Mouse (Mus musculus): ENCODE data around the gene Csmd2. TPM values are rescaled to one million over a fixed set of nuclear protein-coding genes. Genes with fewer than 3 reads are reported as not detected.
A peak's percentile ranks its signal among the peaks of the same experiment; 100 is the strongest.

Csmd2 gene
- polyA plus RNA-seq, 2 experiments = 0.22 to 0.33 TPM

- 73% methylated on average over 8 of the region's 8 CpGs for WGBS
- no peak for TF ChIP-seq POLR2A (IDR thresholded peaks at IDR 0.05; ENCODE audit: borderline replicate concordance, extremely low read depth, insufficient read depth, insufficient read length)
- ATAC-seq (ENCODE audit: low FRiP score, low read depth) (no peak), DNase-seq (ENCODE audit: low spot score) (no peak)
- Histone ChIP-seq H3K9ac (ENCODE audit: low read depth, low read length, severe bottlenecking) (no peak overlapping the region), H3K36me3 (ENCODE audit: control insufficient read depth, insufficient read depth, low read length) (no peaks in the 10 kb centered on the region), H3K9me3 (ENCODE audit: control insufficient read depth, low read length) (no peaks in the 10 kb centered on the region), H3K27me3 (ENCODE audit: control insufficient read depth, insufficient read depth, low read length) (no peaks in the 10 kb centered on the region), H3K4me2 (replicated peaks; ENCODE audit: low read depth, low read length, severe bottlenecking) (no peak overlapping the region), H3K27ac (replicated peaks; ENCODE audit: low read depth, low read length) (no peak overlapping the region), H3K4me3 (replicated peaks; ENCODE audit: low read length) (no peak overlapping the region), H3K4me1 (ENCODE audit: control insufficient read depth, insufficient read depth, low read length) (no peaks in the 10 kb centered on the region)
Measured at GRCm38 (mm10) chr4:128178974-128179373, 191.3 kb downstream of the Csmd2 start.

GRCm38 (mm10) chr4:128179581-128179980 is 191.9 kb downstream of the Csmd2 start:
- Histone ChIP-seq H3K27ac (replicated peaks; ENCODE audit: low read depth, low read length) (no peak overlapping the region), H3K4me1 (ENCODE audit: control insufficient read depth, insufficient read depth, low read length) (no peaks in the 10 kb centered on the region), H3K27me3 (ENCODE audit: control insufficient read depth, insufficient read depth, low read length) (no peaks in the 10 kb centered on the region), H3K4me3 (replicated peaks; ENCODE audit: low read length) (no peak overlapping the region), H3K9ac (ENCODE audit: low read depth, low read length, severe bottlenecking) (no peak overlapping the region), H3K4me2 (replicated peaks; ENCODE audit: low read depth, low read length, severe bottlenecking) (no peak overlapping the region), H3K9me3 (ENCODE audit: control insufficient read depth, low read length) (no peaks in the 10 kb centered on the region), H3K36me3 (ENCODE audit: control insufficient read depth, insufficient read depth, low read length) (no peaks in the 10 kb centered on the region)
- ATAC-seq (ENCODE audit: low FRiP score, low read depth) = no peak
- TF ChIP-seq POLR2A (IDR thresholded peaks at IDR 0.05; ENCODE audit: borderline replicate concordance, extremely low read depth, insufficient read depth, insufficient read length) = no peak
- 77% methylated on average over 2 of the region's 2 CpGs for WGBS
- DNase-seq (ENCODE audit: low spot score) = no peak

- Histone ChIP-seq H3K27me3 (ENCODE audit: control insufficient read depth, insufficient read depth, low read length) (no peaks in the 10 kb centered on the region), H3K4me2 (replicated peaks; ENCODE audit: low read depth, low read length, severe bottlenecking) (no peak overlapping the region), H3K9ac (ENCODE audit: low read depth, low read length, severe bottlenecking) (no peak overlapping the region), H3K9me3 (ENCODE audit: control insufficient read depth, low read length) (no peaks in the 10 kb centered on the region), H3K4me1 (ENCODE audit: control insufficient read depth, insufficient read depth, low read length) (no peaks in the 10 kb centered on the region), H3K27ac (replicated peaks; ENCODE audit: low read depth, low read length) (no peak overlapping the region), H3K4me3 (replicated peaks; ENCODE audit: low read length) (no peak overlapping the region), H3K36me3 (ENCODE audit: control insufficient read depth, insufficient read depth, low read length) (no peaks in the 10 kb centered on the region)
- 68% methylated on average over 1 of the region's 1 CpGs for WGBS
- TF ChIP-seq POLR2A (IDR thresholded peaks at IDR 0.05; ENCODE audit: borderline replicate concordance, extremely low read depth, insufficient read depth, insufficient read length) = no peak
- ATAC-seq (ENCODE audit: low FRiP score, low read depth) (no peak), DNase-seq (ENCODE audit: low spot score) (peak; percentile 16)
Measured at GRCm38 (mm10) chr4:128184747-128185146, 197.1 kb downstream of the Csmd2 start.

GRCm38 (mm10) chr4:128194454-128194853 is 206.8 kb downstream of the Csmd2 start:
- Histone ChIP-seq H3K27me3 (ENCODE audit: control insufficient read depth, insufficient read depth, low read length) (no peaks in the 10 kb centered on the region), H3K9ac (ENCODE audit: low read depth, low read length, severe bottlenecking) (no peak overlapping the region), H3K4me1 (ENCODE audit: control insufficient read depth, insufficient read depth, low read length) (no peaks in the 10 kb centered on the region), H3K4me2 (replicated peaks; ENCODE audit: low read depth, low read length, severe bottlenecking) (no peak overlapping the region), H3K9me3 (ENCODE audit: control insufficient read depth, low read length) (no peaks in the 10 kb centered on the region), H3K27ac (replicated peaks; ENCODE audit: low read depth, low read length) (no peak overlapping the region), H3K4me3 (replicated peaks; ENCODE audit: low read length) (no peak overlapping the region), H3K36me3 (ENCODE audit: control insufficient read depth, insufficient read depth, low read length) (no peaks in the 10 kb centered on the region)
- DNase-seq (ENCODE audit: low spot score) = no peak
- 86% methylated on average over 8 of the region's 8 CpGs for WGBS
- TF ChIP-seq POLR2A (IDR thresholded peaks at IDR 0.05; ENCODE audit: borderline replicate concordance, extremely low read depth, insufficient read depth, insufficient read length) = no peak
- ATAC-seq (ENCODE audit: low FRiP score, low read depth) = no peak

- 58% methylated on average over 13 of the region's 13 CpGs for WGBS
- TF ChIP-seq POLR2A (IDR thresholded peaks at IDR 0.05; ENCODE audit: borderline replicate concordance, extremely low read depth, insufficient read depth, insufficient read length) = no peak
- no peak for ATAC-seq (ENCODE audit: low FRiP score, low read depth)
Measured at GRCm38 (mm10) chr4:128217991-128218595, 230.4 kb downstream of the Csmd2 start.

More at GRCm38 (mm10) chr4:128217991-128218595, 230.4 kb downstream of the Csmd2 start:
- H3K4me1 ChIP-seq (ENCODE audit: control insufficient read depth, insufficient read depth, low read length) = no peaks in the 10 kb centered on the region
- H3K27me3 ChIP-seq (ENCODE audit: control insufficient read depth, insufficient read depth, low read length) = no peaks in the 10 kb centered on the region
- no peak overlapping the region for H3K9ac ChIP-seq (ENCODE audit: low read depth, low read length, severe bottlenecking)
- DNase-seq (ENCODE audit: low spot score) = no peak
- no peaks in the 10 kb centered on the region for H3K36me3 ChIP-seq (ENCODE audit: control insufficient read depth, insufficient read depth, low read length)
- no peak overlapping the region for H3K27ac ChIP-seq (replicated peaks; ENCODE audit: low read depth, low read length)
- no peaks in the 10 kb centered on the region for H3K9me3 ChIP-seq (ENCODE audit: control insufficient read depth, low read length)
- no peak overlapping the region for H3K4me3 ChIP-seq (replicated peaks; ENCODE audit: low read length)
- no peak overlapping the region for H3K4me2 ChIP-seq (replicated peaks; ENCODE audit: low read depth, low read length, severe bottlenecking)

Data from limb, embryonic 14.5 days (tissue).